Mouse (Mus musculus): ENCODE data around the gene Olfr218.
"Not testable (repeated sequence)": the region's sequence is repeated elsewhere in the genome, so short reads cannot be mapped to it uniquely, and the experiment has no call there.

Olfr218 gene

GRCm38 (mm10) chr1:173197508-173197907 is at the start of gene Olfr218:
Gene Olfr218, plus strand, starts transcription at chr1:173197808.
- DNase-seq (ENCODE audit: low spot score): no peak

- DNase-seq (ENCODE audit: low spot score): no peak
Measured at GRCm38 (mm10) chr1:173174154-173174842, 23.3 kb upstream of the Olfr218 start.

GRCm38 (mm10) chr1:173190540-173190939 is 7.1 kb upstream of the Olfr218 start, which contains the start of gene Olfr1406:
Gene Olfr1406, minus strand, starts transcription at chr1:173190640.
- no peak for DNase-seq (ENCODE audit: low spot score)

GRCm38 (mm10) chr1:173192059-173192458 is 5.5 kb upstream of the Olfr218 start:
- DNase-seq (ENCODE audit: low spot score): no peak

- no peak for DNase-seq (ENCODE audit: low spot score)
Measured at GRCm38 (mm10) chr1:173196359-173196758, 1.2 kb upstream of the Olfr218 start.

- DNase-seq (ENCODE audit: low spot score): no peak
Measured at GRCm38 (mm10) chr1:173212092-173212491, 14.5 kb downstream of the Olfr218 start, which contains the start of gene Olfr1404. Gene Olfr1404, plus strand, starts transcription at chr1:173212392.

GRCm38 (mm10) chr1:173216481-173216880 is 18.9 kb downstream of the Olfr218 start:
- no peak for DNase-seq (ENCODE audit: low spot score)

GRCm38 (mm10) chr1:173227081-173227480 is 29.5 kb downstream of the Olfr218 start, which contains the start of gene Fcer1a:
Gene Fcer1a, minus strand, starts transcription at chr1:173227214.
- DNase-seq (ENCODE audit: low spot score): no peak

GRCm38 (mm10) chr1:173237004-173237403 is 39.4 kb downstream of the Olfr218 start:
- not testable (repeated sequence) for DNase-seq (ENCODE audit: low spot score)

GRCm38 (mm10) chr1:173249888-173250287 is 52.3 kb downstream of the Olfr218 start:
- no peak for DNase-seq (ENCODE audit: low spot score)

Data from retina, embryonic 14.5 days (tissue).